Mouse (Mus musculus): ENCODE data around the gene Mical3.

Gene Mical3

DNA sequence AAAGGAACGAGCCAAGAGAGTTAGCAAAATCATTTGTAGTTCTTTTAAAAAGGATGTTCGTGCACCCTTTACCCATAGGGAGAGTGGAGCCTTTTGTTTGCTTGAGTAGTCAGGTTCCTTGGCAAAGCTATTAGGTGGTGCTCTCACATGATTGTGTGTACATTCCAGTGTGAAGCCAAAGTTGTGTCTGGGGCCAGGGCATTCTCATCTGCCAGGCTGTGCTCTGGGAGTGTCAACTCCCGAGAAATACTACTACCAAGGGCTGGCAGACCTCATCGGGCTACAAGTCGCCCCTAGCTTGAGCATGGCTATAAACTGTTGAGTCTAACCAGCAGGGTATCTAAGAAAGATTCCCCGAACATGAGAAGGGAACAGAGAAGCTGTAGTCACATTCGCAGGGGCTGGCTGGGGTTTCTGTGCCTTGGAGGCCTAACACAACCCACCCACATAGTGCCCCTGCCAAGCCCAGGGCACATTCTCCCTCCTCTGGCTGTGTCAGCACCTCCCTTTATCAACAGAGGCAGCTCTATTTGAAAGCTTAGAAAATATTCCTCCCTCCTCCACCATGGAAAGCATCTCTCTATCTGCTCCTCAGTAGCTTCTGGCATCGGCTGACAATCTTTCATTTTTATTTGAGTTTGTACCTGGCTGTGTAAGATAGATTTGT is 130.8 kb downstream of the Mical3 start:
- DNase-seq = no peak

DNA sequence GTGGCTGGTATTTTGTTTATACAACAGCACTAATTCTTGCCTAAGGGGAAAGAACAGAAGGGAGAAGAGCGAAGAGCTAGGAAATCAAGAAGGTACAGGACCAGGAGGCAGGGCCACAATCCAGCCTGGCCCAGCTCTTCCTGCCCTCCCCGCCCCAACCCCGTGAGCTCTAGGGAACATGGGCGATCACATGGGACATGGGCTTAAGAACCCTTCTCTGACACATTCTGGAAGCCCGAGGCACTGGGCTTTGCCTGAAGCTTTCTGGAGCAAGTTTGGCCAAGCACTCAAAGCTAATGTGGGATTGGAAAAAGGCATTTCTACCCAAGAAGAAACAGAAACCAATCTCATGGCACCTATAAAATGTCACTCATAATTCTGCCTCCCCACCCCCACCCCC is 131.7 kb downstream of the Mical3 start:
- DNase-seq = no peak

GRCm38 (mm10) chr6:120996607-120997006 is 134.2 kb downstream of the Mical3 start:
- no peak for DNase-seq

DNA sequence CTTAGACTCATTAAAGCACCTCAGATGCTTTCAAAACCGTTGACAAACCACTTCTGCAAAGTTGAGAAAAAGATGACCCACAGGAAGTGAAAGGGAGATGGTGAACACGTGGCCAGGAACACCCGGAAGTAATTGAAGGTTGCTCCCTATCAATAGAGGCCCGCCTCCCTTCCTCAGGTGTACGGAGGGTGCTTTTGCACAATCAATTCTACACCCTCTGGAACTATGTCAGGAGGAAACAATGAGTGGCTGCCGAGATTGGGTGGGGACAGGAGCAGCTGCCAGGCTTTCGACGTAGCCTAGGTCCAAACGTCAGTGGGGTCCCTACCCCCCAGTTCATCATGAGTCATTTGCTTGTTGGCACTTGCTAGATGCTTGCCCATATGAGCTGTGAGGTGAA is 135.3 kb downstream of the Mical3 start:
- no peak for DNase-seq

GRCm38 (mm10) chr6:120991857-120992256 is 138.9 kb downstream of the Mical3 start:
- no peak for DNase-seq

DNA sequence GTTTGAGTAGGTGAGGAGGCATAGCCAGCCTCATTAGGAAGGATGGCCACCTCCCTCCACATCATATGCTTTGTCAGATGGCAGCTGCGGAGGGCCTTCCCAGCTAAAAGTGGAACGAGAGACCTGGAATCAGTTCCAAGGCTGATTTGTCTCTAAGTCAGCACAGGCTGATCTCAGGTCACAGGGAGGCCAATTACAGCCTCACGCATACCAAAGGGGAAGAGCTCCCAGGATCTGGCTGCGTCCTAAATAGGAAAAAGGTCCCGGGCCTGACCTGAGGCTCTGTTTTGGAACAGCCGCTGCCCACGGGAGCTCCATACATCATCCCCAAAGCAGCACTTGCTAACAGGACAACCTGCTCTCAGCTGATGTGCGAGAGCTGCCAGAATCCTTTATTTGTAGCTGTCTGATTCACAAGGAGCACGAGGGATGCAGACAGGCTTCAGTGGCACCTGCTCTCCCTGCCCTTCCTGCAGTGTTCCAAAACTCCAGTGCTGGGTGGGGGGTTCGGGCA is 143.2 kb downstream of the Mical3 start:
- peak; percentile 57 for DNase-seq

DNA sequence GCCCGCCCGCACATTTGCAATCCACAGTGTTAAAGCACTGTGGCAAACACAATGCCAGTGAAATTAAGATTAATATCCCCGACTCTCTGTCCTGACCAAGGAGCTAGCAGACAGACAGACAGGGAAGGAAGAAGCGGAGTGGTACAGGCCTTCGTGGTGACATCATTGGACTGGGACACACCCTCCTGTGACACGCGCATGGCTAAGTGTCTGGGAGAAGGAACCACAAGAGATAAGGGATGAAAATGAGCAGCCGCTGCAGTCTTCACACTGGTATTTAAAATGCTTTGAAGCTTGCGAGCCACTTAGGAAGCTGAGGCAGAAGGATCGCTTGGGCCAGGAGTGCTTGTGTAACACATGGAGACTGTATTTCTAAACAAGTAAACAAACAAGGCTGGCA is 143.6 kb downstream of the Mical3 start:
- no peak for DNase-seq

DNA sequence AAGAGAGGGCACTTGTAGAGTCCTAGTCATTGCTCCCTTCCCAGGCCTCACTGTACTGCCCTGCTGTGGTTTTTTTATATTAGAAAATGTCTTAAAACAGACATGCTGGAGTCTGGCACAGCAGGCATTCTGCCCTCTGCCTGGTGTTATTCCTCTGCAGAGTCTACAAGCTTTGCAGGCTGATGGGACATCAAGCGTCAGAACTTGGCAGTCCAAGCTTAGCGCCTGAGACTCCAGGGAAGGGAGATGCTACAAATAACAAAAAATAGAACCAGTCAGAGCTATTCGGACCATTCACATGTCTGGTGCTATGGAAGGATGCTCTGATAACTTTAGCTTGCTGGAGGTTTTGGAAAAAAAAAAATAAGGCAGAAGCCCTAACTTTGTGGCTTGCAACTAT is 144.6 kb downstream of the Mical3 start:
- DNase-seq = no peak

GRCm38 (mm10) chr6:120982314-120982713 is 148.5 kb downstream of the Mical3 start:
- DNase-seq = no peak

- DNase-seq = peak; percentile 59
Observed at GRCm38 (mm10) chr6:120981537-120981936, 149.3 kb downstream of the Mical3 start.

- DNase-seq = peak; percentile 67
Observed at GRCm38 (mm10) chr6:120978019-120978621, 152.7 kb downstream of the Mical3 start.

- peak; percentile 60 for DNase-seq
Observed at GRCm38 (mm10) chr6:120976991-120977390, 153.8 kb downstream of the Mical3 start.

GRCm38 (mm10) chr6:120976097-120976496 is 154.7 kb downstream of the Mical3 start:
- DNase-seq = no peak

DNA sequence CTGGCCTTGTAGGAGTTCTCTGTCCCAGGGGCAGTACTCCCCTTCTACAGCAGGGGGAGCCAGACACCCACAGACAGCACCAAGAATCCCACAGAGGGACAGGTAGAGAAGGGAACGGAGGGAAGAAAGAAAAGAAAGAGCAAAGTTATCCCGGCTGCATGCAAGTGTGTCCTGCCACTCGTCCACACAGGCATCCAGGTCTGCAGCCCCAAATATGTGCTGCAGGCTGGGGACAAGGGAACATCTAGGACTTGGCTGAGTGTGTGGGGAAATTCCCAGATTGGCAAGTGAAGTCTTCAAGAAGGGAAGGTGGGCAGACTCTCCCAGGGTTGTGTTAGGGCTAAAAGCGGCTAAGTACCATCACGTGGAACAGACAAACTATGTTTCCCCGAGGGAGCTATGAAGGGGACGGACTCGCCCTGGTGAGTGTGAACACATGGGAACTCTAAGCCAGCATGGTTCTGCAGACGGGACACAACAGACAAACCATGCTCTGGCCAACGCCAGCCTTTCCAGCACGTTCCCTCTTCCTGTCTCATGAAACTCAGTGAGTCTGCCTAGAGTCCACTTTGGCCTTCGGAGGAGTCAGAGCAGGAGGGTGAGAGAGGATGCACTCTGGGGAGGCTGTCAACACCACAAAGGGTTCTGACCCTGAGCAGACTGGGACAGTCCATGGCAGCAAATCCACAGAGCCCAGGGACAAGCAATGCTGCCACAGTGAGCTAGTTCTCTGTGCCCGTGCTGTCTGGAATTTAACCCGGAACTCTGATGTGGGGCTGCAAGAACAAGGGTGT is 158.8 kb downstream of the Mical3 start:
- peak; percentile 66 for DNase-seq

DNA sequence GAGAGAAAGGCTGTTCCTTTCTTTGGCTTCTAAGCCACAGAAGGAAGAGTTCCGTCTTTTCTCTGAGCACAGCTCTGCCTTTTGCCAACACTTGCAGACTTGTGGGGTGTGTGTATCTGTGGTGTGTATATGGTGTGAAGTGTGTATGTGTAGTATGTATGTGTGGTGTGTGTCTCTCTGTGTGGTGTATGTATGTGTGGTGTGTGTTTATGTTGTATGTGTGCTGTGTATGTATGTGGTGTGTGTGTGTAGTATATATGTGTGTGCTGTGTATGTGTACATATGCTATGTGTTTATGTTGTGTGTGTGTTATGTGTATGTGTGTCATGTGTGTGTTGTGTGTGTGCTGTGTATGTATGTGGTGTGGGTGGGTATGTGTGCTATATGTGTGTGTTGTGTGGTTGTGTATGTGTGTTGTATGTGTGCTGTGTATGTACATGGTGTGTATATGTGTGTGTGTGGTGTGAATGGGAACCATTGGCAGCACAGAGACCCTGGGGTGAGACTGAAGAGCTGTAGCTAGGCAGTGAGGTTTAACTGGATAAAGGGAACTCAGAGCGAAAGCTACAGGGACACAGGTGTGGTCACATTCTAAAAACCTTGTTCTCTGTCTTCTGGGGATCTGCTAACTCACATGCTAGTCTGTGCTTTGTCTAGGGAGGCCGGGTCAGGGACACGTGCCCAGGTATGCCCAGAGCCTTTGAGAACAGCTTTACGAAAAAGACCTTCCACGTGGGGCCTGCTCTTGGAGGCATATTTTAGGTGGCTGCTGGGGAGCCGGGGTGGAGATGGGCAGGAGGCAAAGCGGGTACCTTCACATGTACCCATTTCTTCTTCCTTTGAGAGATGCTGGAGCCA is 159.6 kb downstream of the Mical3 start:
- DNase-seq = no peak

- DNase-seq = peak; percentile 66
Observed at GRCm38 (mm10) chr6:120965814-120966213, 165.0 kb downstream of the Mical3 start.

GRCm38 (mm10) chr6:120964179-120964578 is 166.6 kb downstream of the Mical3 start:
- DNase-seq = no peak

GRCm38 (mm10) chr6:120960338-120961030 is 170.3 kb downstream of the Mical3 start:
- DNase-seq = no peak

GRCm38 (mm10) chr6:120957331-120957730 is 173.5 kb downstream of the Mical3 start:
- no peak for DNase-seq

DNA sequence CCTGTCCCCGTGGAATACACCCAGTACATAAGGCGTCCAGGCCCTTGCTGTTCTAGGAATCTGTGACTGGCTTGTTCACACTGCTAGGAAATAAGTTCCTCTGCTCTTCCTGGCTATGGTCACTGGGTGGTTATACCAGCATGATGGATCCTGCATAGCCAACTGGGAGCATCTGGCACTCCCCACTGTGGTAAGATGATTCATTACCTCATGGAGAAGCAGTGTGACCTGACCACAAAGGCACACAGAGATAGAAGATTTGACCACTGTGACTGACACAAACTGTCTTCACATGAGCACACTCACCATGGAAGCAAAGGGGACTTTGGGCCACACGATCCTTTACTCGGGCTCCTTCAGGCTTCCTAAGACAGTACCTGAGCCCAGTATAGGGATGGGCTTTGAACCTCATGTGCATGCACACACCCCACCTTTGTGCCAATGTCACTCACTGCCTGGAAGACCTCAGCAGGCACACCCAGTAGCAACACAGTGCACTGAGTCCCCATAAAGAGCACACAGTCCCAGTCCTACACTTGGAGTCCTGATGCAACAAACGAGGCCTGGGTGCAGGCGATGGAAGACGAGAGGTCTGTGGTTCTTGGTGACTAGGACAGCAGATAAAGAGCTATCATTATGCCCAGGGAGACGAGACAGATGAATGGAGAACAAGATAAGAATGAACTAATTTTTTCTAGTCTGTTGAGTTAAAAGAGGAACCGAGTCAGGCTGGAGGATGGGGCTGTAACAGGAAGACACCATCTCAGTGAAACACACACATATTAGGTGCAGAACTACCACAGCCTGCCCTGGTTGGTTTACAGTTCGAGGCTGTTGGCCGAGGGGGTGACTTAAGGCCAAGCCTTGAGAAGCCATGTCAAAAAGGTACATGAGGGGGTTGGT is 174.3 kb downstream of the Mical3 start:
- no peak for DNase-seq

- DNase-seq = no peak
Observed at GRCm38 (mm10) chr6:120955215-120955614, 175.6 kb downstream of the Mical3 start.

All from embryo, embryonic 11 days (tissue).